Mouse (Mus musculus) ovary, postnatal 36 days (tissue): Measurements from ENCODE around the gene Mmp28.

Experiments used
- DNase-seq: peaks from one replicate; pipeline ENCODE4 v3.0.0; 2022; ENCODE audit warnings: low spot score, mixed read lengths

The Mmp28 gene

GRCm38 (mm10) chr11:83462711-83463244, at the start of gene Mmp28:
Gene Mmp28 (minus strand): TSS chr11:83463071.
- peak; percentile 64 for DNase-seq

GRCm38 (mm10) chr11:83509521-83509920, 46.6 kb upstream of the Mmp28 start:
- no peak for DNase-seq

- DNase-seq: no peak
Observed at GRCm38 (mm10) chr11:83504308-83504707, 41.4 kb upstream of the Mmp28 start.

- DNase-seq: no peak
Observed at GRCm38 (mm10) chr11:83495571-83495970, 32.7 kb upstream of the Mmp28 start.

- DNase-seq: no peak
Observed at GRCm38 (mm10) chr11:83491488-83491887, 28.6 kb upstream of the Mmp28 start.

- no peak for DNase-seq
Observed at GRCm38 (mm10) chr11:83473235-83474016, 10.6 kb upstream of the Mmp28 start.

- peak; percentile 99 for DNase-seq
Observed at GRCm38 (mm10) chr11:83472324-83473234, 9.7 kb upstream of the Mmp28 start, which contains the start of gene Taf15. Gene Taf15 (plus strand): TSS chr11:83473086.

- DNase-seq: no peak
Observed at GRCm38 (mm10) chr11:83471766-83472165, 8.9 kb upstream of the Mmp28 start.

- DNase-seq: no peak
Observed at GRCm38 (mm10) chr11:83468765-83469164, 5.9 kb upstream of the Mmp28 start.

GRCm38 (mm10) chr11:83467120-83467652, 4.3 kb upstream of the Mmp28 start:
- no peak for DNase-seq

GRCm38 (mm10) chr11:83465976-83466375, 3.1 kb upstream of the Mmp28 start:
- DNase-seq: peak; percentile 43

- no peak for DNase-seq
Observed at GRCm38 (mm10) chr11:83461462-83462027, 1.3 kb downstream of the Mmp28 start.

GRCm38 (mm10) chr11:83457912-83458601, 4.8 kb downstream of the Mmp28 start:
- DNase-seq: no peak

GRCm38 (mm10) chr11:83457257-83457656, 5.6 kb downstream of the Mmp28 start:
- no peak for DNase-seq

- no peak for DNase-seq
Observed at GRCm38 (mm10) chr11:83455608-83456007, 7.3 kb downstream of the Mmp28 start.

- no peak for DNase-seq
Observed at GRCm38 (mm10) chr11:83454548-83454947, 8.3 kb downstream of the Mmp28 start.

GRCm38 (mm10) chr11:83451281-83451680, 11.6 kb downstream of the Mmp28 start:
- no peak for DNase-seq

- DNase-seq: no peak
Observed at GRCm38 (mm10) chr11:83450550-83450949, 12.3 kb downstream of the Mmp28 start.

GRCm38 (mm10) chr11:83449298-83449697, 13.6 kb downstream of the Mmp28 start:
- DNase-seq: no peak

- DNase-seq: no peak
Observed at GRCm38 (mm10) chr11:83448927-83449236, 14.0 kb downstream of the Mmp28 start.
